Mouse (Mus musculus) C2C12 (cell line): ENCODE results near the gene Gpr153. TPM values are rescaled to one million over a fixed set of nuclear protein-coding genes. Genes with fewer than 3 reads are reported as not detected.

Source experiments
- H3K27me3 ChIP-seq: one replicate; pipeline ENCODE4 v1.6.1; 2011; ENCODE audit not compliant: control insufficient read depth, insufficient read depth, insufficient read length
- H3K36me3 ChIP-seq: one replicate; pipeline ENCODE4 v1.6.1; 2011; ENCODE audit not compliant: control insufficient read depth, insufficient read depth
- H3K4me3 ChIP-seq: one replicate; pipeline ENCODE4 v1.5.1; 2011; ENCODE audit warnings: mild to moderate bottlenecking, control low read depth; ENCODE audit not compliant: poor library complexity, insufficient read depth, severe bottlenecking
- H3K79me2 ChIP-seq: one replicate; pipeline ENCODE4 v1.6.1; 2011; ENCODE audit not compliant: control insufficient read depth, insufficient read depth
- H3K79me3 ChIP-seq: one replicate; pipeline ENCODE4 v1.6.1; 2011; ENCODE audit warnings: low read depth, control low read depth
- H3ac ChIP-seq: one replicate; pipeline ENCODE3; 2011; ENCODE audit warnings: low read depth; ENCODE audit not compliant: control insufficient read depth, insufficient read length
- CEBPB ChIP-seq: IDR thresholded peaks from one replicate; pipeline ENCODE4 v1.6.1; 2011; ENCODE audit warnings: low read depth, mild to moderate bottlenecking, control low read depth, moderate library complexity
- CTCF ChIP-seq: IDR thresholded peaks from one replicate; pipeline ENCODE4 v1.5.1; 2011; ENCODE audit not compliant: control insufficient read depth, insufficient read depth, insufficient read length
- FOSL1 ChIP-seq: IDR thresholded peaks from one replicate; pipeline ENCODE4 v1.8.0; 2011; ENCODE audit warnings: mild to moderate bottlenecking, low read length; ENCODE audit not compliant: poor library complexity, insufficient read depth, severe bottlenecking
- MAX ChIP-seq: IDR thresholded peaks from one replicate; pipeline ENCODE4 v1.6.1; 2011; ENCODE audit warnings: mild to moderate bottlenecking, control low read depth
- MYOD1 ChIP-seq: IDR thresholded peaks from one replicate; pipeline ENCODE4 v1.6.1; 2011; ENCODE audit warnings: low read depth; ENCODE audit not compliant: control insufficient read depth, insufficient read length
- MYOG ChIP-seq: IDR thresholded peaks from one replicate; pipeline ENCODE4 v1.6.1; 2011; ENCODE audit not compliant: control insufficient read depth, insufficient read length; ENCODE audit errors: extremely low read depth
- USF1 ChIP-seq: IDR thresholded peaks from one replicate; pipeline ENCODE4 v1.6.1; 2011; ENCODE audit warnings: low read depth, mild to moderate bottlenecking, control low read depth, moderate library complexity
- polyA plus RNA-seq: library from polyadenylated mRNA; unstranded; fragments of >200 nt; fragmentation: generic; extraction: Trizol; gene quantifications from one replicate; pipeline ENCODE4 v1.2.1, GENCODE M21; 2012; ENCODE audit warnings: missing spikeins

Gpr153 gene
- polyA plus RNA-seq, 1 experiment: 5.4 TPM

DNA sequence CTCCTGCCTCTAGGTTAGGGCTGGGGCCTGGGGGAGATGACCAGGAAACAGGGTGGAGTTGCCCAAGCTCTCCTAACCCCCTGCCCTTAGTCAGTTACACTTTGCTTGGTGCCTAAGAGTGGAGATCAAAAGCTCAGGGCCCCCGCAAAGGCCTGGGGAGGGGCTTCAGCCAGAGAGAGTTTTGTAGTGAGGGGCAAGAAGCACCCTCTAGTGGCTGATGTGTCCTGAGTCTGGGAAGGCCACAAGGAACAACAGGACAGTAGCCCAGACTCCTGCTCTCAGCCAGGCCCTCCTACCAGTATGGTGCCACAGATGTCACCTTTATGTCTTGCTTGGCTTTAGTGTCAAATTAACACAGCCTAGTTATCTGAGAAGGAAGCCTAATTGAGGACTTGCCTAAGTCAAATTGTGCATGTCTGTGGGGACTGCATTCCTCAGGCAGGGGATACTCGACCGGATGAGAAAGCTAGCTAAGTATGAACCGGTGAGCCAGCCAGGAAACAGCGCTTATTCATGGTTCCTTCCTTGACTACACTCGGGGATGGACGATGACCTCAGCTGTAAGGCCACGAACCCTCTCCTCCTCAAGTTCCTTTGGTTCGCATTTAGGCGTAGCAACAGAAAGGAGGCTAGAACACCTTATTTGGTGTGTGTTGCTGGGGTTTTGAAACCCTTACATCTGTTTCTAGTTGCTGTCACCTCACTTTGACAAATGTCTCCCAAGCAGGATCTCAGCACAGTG, 20.3 kb downstream of the Gpr153 start:
- TF ChIP-seq CTCF (no peak), MYOG (no peak), USF1 (no peak), MAX (no peak), CEBPB (no peak), MYOD1 (no peak), FOSL1 (no peak)
- Histone ChIP-seq H3ac (no peak overlapping the region), H3K4me3 (no peak overlapping the region), H3K27me3 (peaks cover 36% of the 10 kb centered on the region), H3K79me2 (peaks cover 21% of the 10 kb centered on the region), H3K36me3 (peaks cover 2% of the 10 kb centered on the region), H3K79me3 (peaks cover 13% of the 10 kb centered on the region)

DNA sequence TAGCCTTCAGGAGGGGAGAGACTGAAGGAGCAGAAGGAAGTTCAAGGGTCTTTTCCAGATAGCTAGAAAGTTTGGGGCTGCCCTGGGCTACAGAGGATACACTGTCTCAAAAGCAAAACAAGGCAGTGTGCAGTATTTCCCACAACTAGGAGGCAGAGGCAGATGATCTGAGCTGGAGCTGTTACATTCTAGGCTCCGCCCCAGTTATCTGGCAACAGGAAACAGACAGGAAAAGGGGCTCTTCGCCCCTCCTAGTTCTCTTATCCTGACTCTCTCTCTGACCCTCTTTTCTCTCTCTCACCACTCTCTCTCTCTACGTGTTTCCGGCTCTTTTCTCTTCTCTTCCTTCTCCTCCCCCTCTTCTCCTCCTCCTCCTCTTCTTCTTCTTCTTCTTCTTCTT, 21.9 kb downstream of the Gpr153 start:
- no peak overlapping the region for H3K4me3 ChIP-seq
- peaks cover 23% of the 10 kb centered on the region for H3K27me3 ChIP-seq
- peak overlapping the region; percentile 16 for H3ac ChIP-seq
- TF ChIP-seq MAX (no peak), USF1 (no peak), FOSL1 (no peak)
- peaks cover 26% of the 10 kb centered on the region for H3K79me2 ChIP-seq
- H3K36me3 ChIP-seq: peaks cover 18% of the 10 kb centered on the region
- H3K79me3 ChIP-seq: peaks cover 13% of the 10 kb centered on the region

DNA sequence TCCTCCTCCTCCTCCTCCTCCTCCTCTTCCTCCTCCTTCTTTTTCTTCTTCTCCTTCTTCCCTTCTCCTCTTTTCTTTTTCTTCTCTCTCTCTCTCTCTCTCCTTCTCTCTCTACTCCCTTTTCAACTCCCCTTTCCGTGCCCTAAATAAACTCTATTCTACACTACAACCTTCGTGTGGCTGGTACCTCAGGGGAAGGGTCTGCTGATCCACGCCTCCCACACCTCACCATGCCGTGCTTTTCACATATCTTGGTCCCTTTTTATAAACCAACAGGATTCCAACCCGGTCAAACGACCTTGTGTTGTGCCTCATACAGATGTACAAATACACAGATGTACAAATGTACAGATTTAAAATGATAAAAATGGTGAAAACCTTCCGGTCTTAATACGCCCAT, 22.3 kb downstream of the Gpr153 start:
- TF ChIP-seq FOSL1: no peak
- TF ChIP-seq MAX: no peak
- TF ChIP-seq MYOD1: no peak
- no peak for TF ChIP-seq USF1
- no peak for TF ChIP-seq CTCF
- no peak for TF ChIP-seq CEBPB
- no peak for TF ChIP-seq MYOG
- Histone ChIP-seq H3K36me3 (peaks cover 22% of the 10 kb centered on the region), H3K27me3 (peaks cover 19% of the 10 kb centered on the region), H3ac (peak overlapping the region; percentile 69), H3K79me2 (peaks cover 26% of the 10 kb centered on the region), H3K4me3 (peak overlapping the region; percentile 39), H3K79me3 (peaks cover 13% of the 10 kb centered on the region)

DNA sequence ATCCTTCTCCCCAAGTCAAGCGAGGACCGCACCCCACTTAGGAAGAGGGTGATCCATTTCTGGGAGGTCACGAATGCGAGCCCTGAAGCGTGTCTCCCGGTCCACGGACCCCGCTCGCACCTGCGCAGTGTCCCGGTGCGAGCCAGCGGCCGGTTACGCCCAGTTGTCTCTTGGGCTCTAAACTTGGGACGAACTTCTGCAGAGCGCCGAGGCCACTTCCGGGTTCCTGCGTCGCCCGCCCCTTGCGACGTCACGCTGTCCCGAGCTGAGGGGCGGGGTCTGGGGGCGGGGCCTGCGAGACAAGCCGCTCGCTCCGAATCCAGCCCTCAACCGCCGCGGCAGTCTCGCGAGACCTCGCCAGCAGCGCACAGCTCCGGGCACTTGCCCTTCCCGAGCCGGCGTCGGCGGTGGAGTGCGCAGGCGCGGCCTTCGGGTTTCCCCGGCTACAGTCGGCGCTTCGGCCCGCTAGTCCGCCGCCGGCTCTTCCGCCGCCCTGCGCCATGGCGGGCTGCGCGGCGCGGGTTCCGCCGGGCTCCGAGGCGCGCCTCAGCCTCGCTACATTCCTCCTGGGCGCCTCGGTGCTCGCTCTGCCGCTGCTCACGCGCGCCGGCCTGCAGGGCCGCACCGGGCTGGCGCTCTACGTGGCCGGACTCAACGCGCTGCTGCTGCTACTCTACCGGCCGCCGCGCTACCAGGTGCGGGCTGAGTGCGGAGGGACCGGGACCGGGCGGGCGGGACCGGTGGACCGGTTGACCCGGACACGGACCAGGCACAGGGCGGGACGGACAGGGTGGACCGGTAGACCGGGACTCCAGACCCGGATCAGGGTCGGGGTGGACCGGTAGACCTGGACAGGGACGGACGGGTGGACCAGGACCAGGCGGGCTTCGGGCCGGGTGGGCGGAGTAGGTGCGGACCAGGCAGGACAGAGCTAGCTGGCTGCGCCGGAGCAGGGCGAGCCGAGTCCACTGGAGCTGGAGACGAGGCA, 23.1 kb downstream of the Gpr153 start, which contains the start of gene Icmt:
Icmt (plus strand) TSS at position 354 of the 988 bp plus-strand sequence.
- Histone ChIP-seq H3K36me3 (peaks cover 29% of the 10 kb centered on the region), H3K4me3 (peak within 1 kb of the TSS; percentile 80)

DNA sequence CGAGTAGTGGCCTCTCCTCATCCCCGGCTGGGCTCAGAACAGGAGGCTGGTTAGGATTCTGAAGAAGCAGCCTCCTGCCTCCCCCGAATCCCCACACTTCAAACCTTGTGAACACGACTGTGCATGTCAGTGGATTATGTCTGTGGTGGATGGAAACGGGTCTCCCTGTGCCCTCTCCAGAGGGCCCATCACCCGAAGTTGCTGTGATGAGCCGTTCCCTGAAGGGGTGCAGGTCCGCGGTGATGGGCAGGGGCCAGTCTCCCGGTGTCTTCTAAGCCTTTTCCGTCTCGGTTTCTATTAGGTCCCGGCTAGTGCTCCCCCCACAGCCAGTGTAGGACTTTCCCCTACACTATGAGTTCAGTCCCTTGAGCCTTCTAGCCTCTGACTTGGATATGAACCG, 24.8 kb downstream of the Gpr153 start:
- H3K27me3 ChIP-seq: no peaks in the 10 kb centered on the region
- H3K4me3 ChIP-seq: no peak overlapping the region
- no peak overlapping the region for H3ac ChIP-seq

More for the DNA sequence above, 23.1 kb downstream of the Gpr153 start, which contains the start of gene Icmt:
- Histone ChIP-seq H3ac (peak within 1 kb of the TSS; percentile 93), H3K79me2 (peaks cover 26% of the 10 kb centered on the region), H3K79me3 (peaks cover 13% of the 10 kb centered on the region), H3K27me3 (peaks cover 14% of the 10 kb centered on the region)
- TF ChIP-seq CEBPB (no peak), MYOG (no peak), FOSL1 (no peak), MYOD1 (no peak), USF1 (no peak), CTCF (no peak), MAX (no peak)

More for the DNA sequence above, 24.8 kb downstream of the Gpr153 start:
- H3K79me3 ChIP-seq: peaks cover 13% of the 10 kb centered on the region
- H3K36me3 ChIP-seq: peaks cover 42% of the 10 kb centered on the region
- H3K79me2 ChIP-seq: peaks cover 26% of the 10 kb centered on the region
- no peak for TF ChIP-seq CEBPB
- TF ChIP-seq FOSL1: no peak
- TF ChIP-seq USF1: no peak
- no peak for TF ChIP-seq MAX
- TF ChIP-seq CTCF: no peak
- no peak for TF ChIP-seq MYOG
